Mouse (Mus musculus) heart, embryonic 16.5 days (tissue): Measurements from ENCODE around the gene Sgsh. TPM values are rescaled to one million over a fixed set of nuclear protein-coding genes. Genes with fewer than 3 reads are reported as not detected.
A peak's percentile ranks its signal among the peaks of the same experiment; 100 is the strongest.

Source experiments
- ATAC-seq: fragments of 200-750 bp; cut with Nextera tagmentation; replicated peaks from 2 replicates; pipeline ENCODE4 v1.8.0; 2017; ENCODE audit warnings: moderate number of reproducible peaks; ENCODE audit not compliant: insufficient read depth, low FRiP score; ENCODE audit errors: extremely low read depth
- H3K27ac ChIP-seq: fragments of 300-500 bp; sonication (generic); 2 replicates; pipeline ENCODE4 v1.5.1; 2014; ENCODE audit warnings: mild to moderate bottlenecking, low read length, control low read depth, moderate library complexity
- H3K27me3 ChIP-seq: fragments of 300-500 bp; sonication (generic); 2 replicates; pipeline ENCODE4 v1.6.1; 2014; ENCODE audit warnings: low read length, mixed read lengths; ENCODE audit not compliant: control insufficient read depth, insufficient read depth
- H3K36me3 ChIP-seq: fragments of 300-500 bp; sonication (generic); 2 replicates; pipeline ENCODE4 v1.6.1; 2014; ENCODE audit not compliant: control insufficient read depth, insufficient read depth
- H3K4me1 ChIP-seq: fragments of 300-500 bp; sonication (generic); 2 replicates; pipeline ENCODE4 v1.6.1; 2014; ENCODE audit warnings: low read length, mixed read lengths; ENCODE audit not compliant: control insufficient read depth, insufficient read depth
- H3K4me2 ChIP-seq: fragments of 300-500 bp; sonication (generic); 2 replicates; pipeline ENCODE4 v1.6.1; 2014; ENCODE audit warnings: low read depth, mild to moderate bottlenecking, control low read depth, low read length
- H3K4me3 ChIP-seq: fragments of 300-500 bp; sonication (generic); 2 replicates; pipeline ENCODE4 v1.5.1; 2014; ENCODE audit warnings: mild to moderate bottlenecking, control low read depth, low read length
- H3K9ac ChIP-seq: fragments of 300-500 bp; sonication (generic); 2 replicates; pipeline ENCODE4 v1.6.1; 2014; ENCODE audit warnings: low read length, control low read depth
- H3K9me3 ChIP-seq: fragments of 300-500 bp; sonication (generic); replicated peaks from 2 replicates; pipeline ENCODE4 v1.6.1; 2016; ENCODE audit warnings: low read length; ENCODE audit not compliant: control insufficient read depth
- WGBS: fragments of 180-500 bp; shearing (Covaris S2); extraction: QIAGEN DNeasy Blood & Tissue Kit; methylation state at CpG from one replicate; pipeline ENCODE4 v1.1.7; 2014; 5-methylcytosine and 5-hydroxymethylcytosine counted together
- polyA plus RNA-seq: library from polyadenylated mRNA; unstranded; fragments of >200 nt; fragmentation: Nextera tagmentation; extraction: Ambion mirVana; gene quantifications from 2 replicates; pipeline ENCODE4 v1.2.1, GENCODE M21; 2015

Gene Sgsh
- polyA plus RNA-seq, 1 experiment from 2014 or later: 4.7 TPM

DNA sequence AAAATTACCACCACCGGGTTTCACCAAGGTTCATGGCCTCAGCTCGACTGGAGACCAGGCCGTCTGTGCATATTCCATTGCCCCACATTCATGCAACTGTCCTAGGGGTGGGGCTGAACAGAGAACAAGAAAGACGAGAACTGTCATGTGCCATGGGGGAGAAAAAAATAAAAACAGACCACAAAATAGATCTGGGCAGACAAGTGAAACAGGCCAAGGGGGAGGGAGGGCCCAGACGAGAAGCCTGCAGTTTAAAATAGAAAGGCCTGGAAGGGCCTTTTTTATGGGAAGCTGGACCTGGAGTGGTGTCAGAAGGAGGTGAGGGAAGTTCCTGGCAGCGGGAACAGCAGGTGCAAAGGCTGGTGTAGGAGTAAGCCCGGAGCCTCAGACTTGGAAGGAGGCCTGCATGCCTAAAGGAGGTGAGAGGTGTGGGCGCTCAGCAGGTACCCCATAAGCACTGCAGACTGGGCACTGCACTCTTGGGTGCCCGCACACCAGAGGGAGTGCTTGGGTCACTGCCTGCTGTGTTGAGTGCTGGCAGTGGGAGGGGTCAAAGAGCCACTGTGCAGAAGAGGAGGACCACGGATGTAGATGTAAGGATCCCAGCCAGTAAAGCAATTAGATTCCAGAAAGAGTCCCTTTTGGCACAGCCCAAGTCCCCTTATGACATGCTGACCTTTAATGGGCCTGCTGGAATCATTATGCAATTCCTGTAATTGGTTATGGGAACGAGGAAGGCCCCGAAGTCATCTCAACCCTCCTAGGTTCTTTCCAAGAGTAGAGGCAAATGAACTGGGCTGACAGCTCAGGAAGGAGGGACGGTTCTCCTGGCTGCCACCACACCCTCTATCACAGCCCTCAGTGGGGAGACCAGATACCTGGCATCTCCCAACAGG, 48.3 kb downstream of the Sgsh start:
- H3K4me1 ChIP-seq: peaks cover 14% of the 10 kb centered on the region
- 44% methylated on average over 13 of the region's 13 CpGs for WGBS
- no peaks in the 10 kb centered on the region for H3K9me3 ChIP-seq
- H3K4me3 ChIP-seq: no peak overlapping the region
- peak overlapping the region; percentile 26 for H3K4me2 ChIP-seq
- no peaks in the 10 kb centered on the region for H3K36me3 ChIP-seq
- H3K27ac ChIP-seq: peak overlapping the region; percentile 83
- ATAC-seq: peak; percentile 55
- peaks cover 5% of the 10 kb centered on the region; the same call in 1 of the 2 replicates for H3K27me3 ChIP-seq
- H3K9ac ChIP-seq: peak overlapping the region; percentile 46; the same call in 1 of the 2 replicates

- 0 out of 2 replicates have a peak, but pooled peaks cover 2% of the 10 kb centered on the region for H3K27me3 ChIP-seq
- no peak overlapping the region for H3K4me2 ChIP-seq
- no peak overlapping the region for H3K4me3 ChIP-seq
- no peak for ATAC-seq
- H3K4me1 ChIP-seq: peaks cover 17% of the 10 kb centered on the region
- no peaks in the 10 kb centered on the region for H3K36me3 ChIP-seq
- H3K9me3 ChIP-seq: no peaks in the 10 kb centered on the region
- H3K9ac ChIP-seq: no peak overlapping the region
- WGBS: 43% methylated on average over 16 of the region's 16 CpGs
- no peak overlapping the region for H3K27ac ChIP-seq
Observed at GRCm38 (mm10) chr11:119304904-119305712, 50.2 kb downstream of the Sgsh start.

GRCm38 (mm10) chr11:119300986-119301385, 54.4 kb downstream of the Sgsh start:
- no peak overlapping the region; the same call in 1 of the 2 replicates for H3K4me3 ChIP-seq

DNA sequence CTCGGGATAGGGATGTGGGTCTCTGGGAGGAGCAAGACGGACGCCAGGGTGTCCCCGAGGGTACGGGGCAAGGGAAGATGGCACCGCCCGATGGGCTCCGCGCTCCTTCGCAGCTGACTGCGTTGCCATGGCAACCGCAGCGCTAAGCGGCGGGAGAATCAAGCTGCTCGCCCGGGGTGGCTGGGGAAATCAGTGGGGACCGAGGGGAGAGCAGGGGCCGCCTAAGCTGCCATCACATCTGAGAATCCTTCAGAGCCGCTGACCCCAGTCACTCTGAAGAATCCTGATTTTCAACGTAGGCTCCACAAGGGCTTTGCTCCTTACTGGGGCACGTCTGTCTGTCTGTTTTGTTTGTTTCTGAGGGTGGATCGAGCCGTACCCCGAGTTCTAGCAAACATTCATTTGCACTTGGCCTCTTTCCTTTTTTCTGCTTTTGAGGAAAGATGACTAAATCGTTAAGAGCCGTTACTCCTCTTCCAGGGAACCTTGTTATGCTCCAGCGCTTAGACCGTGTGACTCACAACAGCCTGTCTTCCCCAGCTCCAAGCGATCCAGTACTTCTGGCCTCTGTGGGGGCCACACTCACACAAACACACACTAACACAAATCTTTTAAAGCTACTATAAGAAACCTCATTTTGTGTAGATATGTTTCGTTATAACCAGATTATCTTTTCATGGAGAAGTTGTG, 54.9 kb downstream of the Sgsh start:
- H3K27me3 ChIP-seq: 0 out of 2 replicates have a peak, but pooled peaks cover 2% of the 10 kb centered on the region
- peak overlapping the region; percentile 98 for H3K4me3 ChIP-seq
- peaks cover 19% of the 10 kb centered on the region for H3K4me1 ChIP-seq
- H3K36me3 ChIP-seq: peaks cover 23% of the 10 kb centered on the region
- H3K4me2 ChIP-seq: peak overlapping the region; percentile 95
- H3K9me3 ChIP-seq: no peaks in the 10 kb centered on the region
- WGBS: 1% methylated on average over 31 of the region's 31 CpGs
- peak overlapping the region; percentile 88 for H3K9ac ChIP-seq
- no peak for ATAC-seq
- H3K27ac ChIP-seq: peak overlapping the region; percentile 84

More at GRCm38 (mm10) chr11:119300986-119301385, 54.4 kb downstream of the Sgsh start:
- peaks cover 19% of the 10 kb centered on the region for H3K4me1 ChIP-seq
- peaks cover 17% of the 10 kb centered on the region for H3K36me3 ChIP-seq
- H3K9ac ChIP-seq: no peak overlapping the region
- ATAC-seq: no peak
- no peak overlapping the region for H3K27ac ChIP-seq
- H3K9me3 ChIP-seq: no peaks in the 10 kb centered on the region
- peak overlapping the region; percentile 95; the same call in 1 of the 2 replicates for H3K4me2 ChIP-seq
- WGBS: 19% methylated on average over 2 of the region's 2 CpGs
- 0 out of 2 replicates have a peak, but pooled peaks cover 2% of the 10 kb centered on the region for H3K27me3 ChIP-seq

DNA sequence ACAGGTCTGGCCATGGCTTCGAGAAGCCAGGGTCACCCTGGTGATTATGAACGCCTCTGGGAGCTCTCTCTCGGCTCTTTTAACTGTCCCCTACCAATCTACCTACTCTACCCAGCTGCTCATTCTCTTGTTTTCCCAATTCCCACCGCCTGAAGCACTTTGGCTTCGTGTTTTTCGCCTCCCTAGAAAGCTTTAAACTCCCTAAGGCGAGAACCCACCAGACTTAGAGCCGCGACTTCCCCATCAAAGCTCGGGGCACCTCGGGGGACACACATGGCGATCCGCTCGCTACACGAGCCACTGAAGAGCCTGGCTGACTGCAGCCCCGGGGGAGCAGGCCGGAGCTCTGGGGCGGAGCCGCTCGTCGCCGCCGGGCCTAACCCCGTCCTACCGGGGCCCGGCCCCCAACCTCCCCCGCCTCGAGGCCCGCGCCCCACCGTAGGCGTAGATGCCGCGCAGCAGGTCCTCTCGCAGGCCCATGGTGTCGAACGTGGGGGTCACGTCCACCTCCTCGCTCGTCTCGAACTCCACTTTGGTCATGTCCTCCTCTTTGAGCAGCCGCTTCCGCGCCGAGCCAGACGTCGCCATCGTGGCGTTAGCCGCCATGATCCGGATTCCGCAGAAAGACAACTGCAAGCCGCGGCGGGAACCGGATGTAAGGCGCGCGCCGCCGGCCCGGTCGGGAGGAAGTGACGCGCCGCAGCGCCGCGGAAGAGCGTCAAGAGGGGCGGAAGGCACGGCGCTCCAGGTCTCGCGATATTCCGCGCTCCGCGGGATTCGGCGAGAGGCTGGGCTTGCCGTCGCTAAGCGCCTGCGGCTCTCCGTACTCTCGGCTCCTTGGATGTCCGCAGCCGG, 55.7 kb downstream of the Sgsh start, which contains the start of gene Eif4a3:
Gene Eif4a3, minus strand, starts transcription at position 699 of the 855 bp plus-strand sequence.
- Histone ChIP-seq H3K27ac (peak within 1 kb of the TSS; percentile 84), H3K9me3 (no peaks in the 10 kb centered on the region), H3K36me3 (peaks cover 31% of the 10 kb centered on the region), H3K4me1 (peaks cover 19% of the 10 kb centered on the region), H3K4me2 (peak within 1 kb of the TSS; percentile 95), H3K27me3 (0 out of 2 replicates have a peak, but pooled peaks cover 2% of the 10 kb centered on the region), H3K4me3 (peak within 1 kb of the TSS; percentile 98), H3K9ac (peak within 1 kb of the TSS; percentile 97)
- peak; percentile 94 for ATAC-seq
- WGBS: under 1% methylated on average over 89 of the region's 89 CpGs

- Histone ChIP-seq H3K9me3 (no peaks in the 10 kb centered on the region), H3K4me2 (peak overlapping the region; percentile 93), H3K4me3 (peak overlapping the region; percentile 98), H3K4me1 (peaks cover 19% of the 10 kb centered on the region), H3K36me3 (peaks cover 38% of the 10 kb centered on the region), H3K9ac (peak overlapping the region; percentile 97), H3K27ac (peak overlapping the region; percentile 84), H3K27me3 (0 out of 2 replicates have a peak, but pooled peaks cover 2% of the 10 kb centered on the region)
- no peak for ATAC-seq
- WGBS: 11% methylated on average over 7 of the region's 7 CpGs
Observed at GRCm38 (mm10) chr11:119298917-119299316, 56.4 kb downstream of the Sgsh start.

- Histone ChIP-seq H3K27ac (no peak overlapping the region), H3K9me3 (no peaks in the 10 kb centered on the region), H3K4me1 (peaks cover 19% of the 10 kb centered on the region), H3K27me3 (0 out of 2 replicates have a peak, but pooled peaks cover 2% of the 10 kb centered on the region), H3K9ac (0 out of 2 replicates have a peak overlapping the region, but pooled peaks have one; percentile 27), H3K36me3 (peaks cover 46% of the 10 kb centered on the region), H3K4me3 (peak overlapping the region; percentile 98; the same call in 1 of the 2 replicates), H3K4me2 (peak overlapping the region; percentile 93)
- WGBS: 73% methylated on average over 6 of the region's 6 CpGs
- ATAC-seq: no peak
Observed at GRCm38 (mm10) chr11:119297996-119298395, 57.3 kb downstream of the Sgsh start.
